Mouse (Mus musculus): ENCODE measurements around the gene Slc16a8.

DNA sequence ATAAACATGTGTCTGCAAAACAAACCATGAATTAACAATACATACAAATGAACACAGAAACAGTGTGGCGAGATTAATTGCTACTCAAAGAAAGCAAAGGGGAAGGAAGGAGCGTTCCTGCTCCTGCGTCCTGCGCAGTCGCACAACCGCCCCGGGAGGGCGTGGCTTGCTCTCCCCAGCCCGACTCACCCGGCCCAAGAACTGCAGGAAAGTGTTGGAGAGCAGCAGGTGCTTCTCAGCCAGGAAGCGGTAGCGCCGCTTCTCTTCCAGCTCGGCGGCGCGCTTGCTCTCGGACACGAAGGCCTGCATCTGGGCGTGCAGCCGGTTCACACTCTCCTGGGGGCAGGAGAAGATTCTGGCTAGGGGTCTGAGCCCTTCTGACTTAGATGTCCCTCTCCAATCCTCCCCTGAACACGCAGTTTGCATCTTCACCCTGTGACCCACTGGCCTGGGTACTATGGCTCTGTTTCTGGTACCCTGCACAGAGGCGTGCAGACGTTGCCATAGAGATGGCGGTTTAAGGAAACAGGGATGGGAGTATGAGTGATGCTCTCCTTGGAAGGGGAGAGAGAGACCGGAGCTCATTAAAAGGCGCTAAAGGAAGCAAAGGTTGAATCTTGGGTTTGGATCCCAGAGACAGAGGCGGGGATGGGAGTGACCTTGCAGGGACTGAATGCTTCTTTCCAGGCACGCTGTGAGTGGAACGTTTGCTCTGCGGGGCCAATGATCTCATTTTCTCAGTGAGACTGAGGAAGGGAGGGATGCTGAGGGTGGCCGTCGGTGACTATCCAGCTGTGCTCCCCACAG is 16.0 kb upstream of the Slc16a8 start:
- TF ChIP-seq CTCF (IDR thresholded peaks at IDR 0.05; ENCODE audit: extremely low read depth, insufficient read depth, low read length) = no peak
- no peak for TF ChIP-seq POLR2A (IDR thresholded peaks at IDR 0.05; ENCODE audit: extremely low read depth, insufficient read depth, low read length)

Measured in cortical plate, adult 2 months (tissue).